Mouse (Mus musculus) intestine, postnatal 0 days (tissue): ENCODE results near the gene Trpm4. TPM values are rescaled to one million over a fixed set of nuclear protein-coding genes. Genes with fewer than 3 reads are reported as not detected.

Experiments used
- ATAC-seq: fragments of 200-750 bp; cut with Nextera tagmentation; 2 replicates; pipeline ENCODE4 v1.8.0; 2017; ENCODE audit warnings: mild to moderate bottlenecking, moderate TSS enrichment, moderate library complexity
- H3K27ac ChIP-seq: fragments of 300-500 bp; sonication (generic); 2 replicates; pipeline ENCODE4 v1.5.1; 2014; ENCODE audit warnings: mild to moderate bottlenecking, low read depth, low read length, moderate library complexity
- H3K27me3 ChIP-seq: fragments of 300-500 bp; sonication (generic); replicated peaks from 2 replicates; pipeline ENCODE4 v1.6.1; 2014; ENCODE audit warnings: low read length, mixed read lengths; ENCODE audit not compliant: control insufficient read depth, insufficient read depth
- H3K36me3 ChIP-seq: fragments of 300-500 bp; sonication (generic); 2 replicates; pipeline ENCODE4 v1.6.1; 2014; ENCODE audit warnings: mild to moderate bottlenecking, moderate library complexity; ENCODE audit not compliant: control insufficient read depth, insufficient read depth
- H3K4me1 ChIP-seq: fragments of 300-500 bp; sonication (generic); replicated peaks from 2 replicates; pipeline ENCODE4 v1.6.1; 2014; ENCODE audit warnings: antibody characterized with exemption, low read length, mixed read lengths; ENCODE audit not compliant: control insufficient read depth, insufficient read depth
- H3K4me2 ChIP-seq: fragments of 300-500 bp; sonication (generic); replicated peaks from 2 replicates; pipeline ENCODE4 v1.6.1; 2014; ENCODE audit warnings: low read depth, mild to moderate bottlenecking, moderate library complexity
- H3K4me3 ChIP-seq: fragments of 300-500 bp; sonication (generic); 2 replicates; pipeline ENCODE4 v1.5.1; 2014; ENCODE audit warnings: low read depth, low read length
- H3K9ac ChIP-seq: fragments of 300-500 bp; sonication (generic); 2 replicates; pipeline ENCODE4 v1.6.1; 2014; ENCODE audit warnings: mild to moderate bottlenecking, low read depth, low read length
- H3K9me3 ChIP-seq: fragments of 300-500 bp; sonication (generic); 2 replicates; pipeline ENCODE4 v1.6.1; 2016; ENCODE audit warnings: mixed run types; ENCODE audit not compliant: control insufficient read depth
- CTCF ChIP-seq: sonication (generic); IDR thresholded peaks from 2 replicates; pipeline ENCODE4 v1.5.1; 2016; ENCODE audit warnings: low read depth, mild to moderate bottlenecking, control low read depth, antibody characterized with exemption, moderate library complexity
- WGBS: fragments of 180-500 bp; shearing (Covaris S2); extraction: QIAGEN DNeasy Blood & Tissue Kit; methylation state at CpG from one replicate; pipeline ENCODE4 v1.1.7; 2014; 5-methylcytosine and 5-hydroxymethylcytosine counted together
- polyA plus RNA-seq: library from polyadenylated mRNA; unstranded; fragments of >200 nt; fragmentation: Nextera tagmentation; extraction: Ambion mirVana; gene quantifications from 2 replicates; pipeline ENCODE4 v1.2.1, GENCODE M21; 2015

Gene Trpm4
- polyA plus RNA-seq, 1 experiment from 2014 or later = 49.4 TPM

DNA sequence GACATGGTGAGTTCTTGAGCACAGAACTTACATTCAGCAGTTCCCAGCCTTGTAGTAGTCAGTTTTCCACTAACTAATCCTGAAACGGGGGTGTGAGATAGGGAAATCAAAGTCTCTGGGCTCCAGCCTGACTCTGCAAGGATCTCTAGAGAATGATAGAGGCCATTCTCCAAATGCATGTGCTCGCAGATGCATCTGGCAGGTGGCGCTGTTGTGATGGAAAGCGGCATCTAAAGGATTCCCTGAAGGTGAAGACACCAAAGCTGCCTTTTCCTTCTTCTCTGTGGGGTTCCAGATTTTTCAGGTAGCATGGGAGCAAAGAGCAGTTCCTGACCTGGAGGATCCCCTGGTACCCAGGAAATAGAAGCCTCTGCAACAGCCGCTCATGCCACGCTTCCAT lies 33.3 kb downstream of the Trpm4 start:
- Histone ChIP-seq H3K9me3 (no peaks in the 10 kb centered on the region), H3K4me1 (no peaks in the 10 kb centered on the region), H3K27ac (no peak overlapping the region), H3K4me3 (no peak overlapping the region), H3K27me3 (no peaks in the 10 kb centered on the region), H3K4me2 (0 out of 2 replicates have a peak overlapping the region, but pooled peaks have one; percentile 9), H3K9ac (no peak overlapping the region), H3K36me3 (peaks cover 27% of the 10 kb centered on the region)
- peak; percentile 33; the same call in 1 of the 2 replicates for ATAC-seq
- TF ChIP-seq CTCF = peak; percentile 83
- 9% methylated on average over 6 of the region's 6 CpGs for WGBS

GRCm38 (mm10) chr7:45299752-45300151 lies 33.8 kb downstream of the Trpm4 start:
- WGBS = 19% methylated on average over 5 of the region's 5 CpGs
- Histone ChIP-seq H3K27ac (no peak overlapping the region), H3K4me3 (no peak overlapping the region), H3K4me2 (no peak overlapping the region), H3K36me3 (peaks cover 24% of the 10 kb centered on the region), H3K27me3 (no peaks in the 10 kb centered on the region), H3K9me3 (no peaks in the 10 kb centered on the region), H3K9ac (no peak overlapping the region), H3K4me1 (no peaks in the 10 kb centered on the region)
- ATAC-seq = 0 out of 2 replicates have a peak, but pooled peaks have one; percentile 53
- peak; percentile 90 for TF ChIP-seq CTCF

DNA sequence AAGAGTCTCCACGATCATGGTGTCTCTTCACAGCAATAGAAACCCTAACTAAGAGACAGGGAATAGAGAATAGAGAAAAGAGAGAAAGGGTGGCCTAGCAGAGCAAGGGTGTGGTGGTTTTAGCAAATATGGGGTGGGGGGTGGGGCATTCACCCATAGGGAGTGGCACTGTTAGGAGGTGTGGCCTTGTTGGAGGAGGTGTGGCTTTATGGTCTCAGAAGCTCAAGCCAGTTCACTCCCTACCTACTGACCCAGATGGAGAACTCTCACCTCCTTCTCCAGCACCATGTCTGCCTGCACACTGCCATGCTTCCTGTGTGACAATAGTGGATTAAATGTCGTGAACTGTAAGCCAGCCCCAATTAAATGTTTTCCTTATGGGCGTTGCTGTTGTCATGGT lies 36.0 kb downstream of the Trpm4 start:
- H3K4me1 ChIP-seq = no peaks in the 10 kb centered on the region
- no peak for ATAC-seq
- no peaks in the 10 kb centered on the region for H3K9me3 ChIP-seq
- TF ChIP-seq CTCF = no peak
- H3K9ac ChIP-seq = no peak overlapping the region
- 54% methylated on average over 3 of the region's 3 CpGs for WGBS
- no peak overlapping the region for H3K4me3 ChIP-seq
- no peaks in the 10 kb centered on the region for H3K27me3 ChIP-seq
- no peak overlapping the region for H3K27ac ChIP-seq
- H3K36me3 ChIP-seq = peaks cover 2% of the 10 kb centered on the region; the same call in 1 of the 2 replicates
- no peak overlapping the region for H3K4me2 ChIP-seq

GRCm38 (mm10) chr7:45296626-45297025 lies 37.0 kb downstream of the Trpm4 start:
- no peak overlapping the region for H3K4me3 ChIP-seq
- WGBS = 79% methylated on average over 1 of the region's 1 CpGs
- H3K4me2 ChIP-seq = no peak overlapping the region
- no peaks in the 10 kb centered on the region for H3K36me3 ChIP-seq
- H3K27ac ChIP-seq = no peak overlapping the region
- H3K9me3 ChIP-seq = no peaks in the 10 kb centered on the region
- no peak for ATAC-seq
- H3K27me3 ChIP-seq = no peaks in the 10 kb centered on the region
- no peak overlapping the region for H3K9ac ChIP-seq
- TF ChIP-seq CTCF = no peak
- no peaks in the 10 kb centered on the region for H3K4me1 ChIP-seq

DNA sequence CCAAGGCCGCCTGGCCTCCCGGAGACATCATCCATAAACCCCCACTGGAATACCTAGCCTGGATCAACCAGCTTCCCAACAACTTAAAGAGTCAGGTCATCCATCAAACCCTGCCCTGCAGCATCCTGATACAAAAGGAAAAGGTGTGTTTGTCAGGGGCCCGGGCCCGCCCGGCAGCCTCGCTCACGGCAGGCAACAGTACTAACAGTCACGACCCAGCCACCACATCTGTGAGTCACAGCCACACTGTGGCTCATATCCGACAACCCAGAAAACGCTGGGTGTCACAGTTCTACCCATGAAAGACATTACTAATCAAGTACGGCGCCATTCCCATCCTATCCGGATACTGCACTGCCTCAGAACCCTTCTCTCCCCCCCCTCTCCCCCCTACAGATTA lies 47.1 kb downstream of the Trpm4 start:
- ATAC-seq = no peak
- no peaks in the 10 kb centered on the region for H3K4me1 ChIP-seq
- H3K36me3 ChIP-seq = no peaks in the 10 kb centered on the region
- no peaks in the 10 kb centered on the region for H3K9me3 ChIP-seq
- H3K4me3 ChIP-seq = no peak overlapping the region
- H3K27ac ChIP-seq = no peak overlapping the region
- H3K9ac ChIP-seq = no peak overlapping the region
- no peak overlapping the region for H3K4me2 ChIP-seq
- no peaks in the 10 kb centered on the region for H3K27me3 ChIP-seq
- no peak for TF ChIP-seq CTCF
- 81% methylated on average over 13 of the region's 13 CpGs for WGBS

- peak; percentile 86 for ATAC-seq
- peak within 1 kb of the TSS; percentile 89 for H3K4me2 ChIP-seq
- TF ChIP-seq CTCF = peak; percentile 96
- H3K4me3 ChIP-seq = peak within 1 kb of the TSS; percentile 55
- H3K27ac ChIP-seq = no peak within 1 kb of the TSS
- 7% methylated on average over 44 of the region's 44 CpGs for WGBS
- H3K4me1 ChIP-seq = no peaks in the 10 kb centered on the region
- H3K9ac ChIP-seq = peak within 1 kb of the TSS; percentile 54
- H3K36me3 ChIP-seq = no peaks in the 10 kb centered on the region
- no peaks in the 10 kb centered on the region for H3K9me3 ChIP-seq
- no peaks in the 10 kb centered on the region for H3K27me3 ChIP-seq
Measured at GRCm38 (mm10) chr7:45277136-45277760, 56.3 kb downstream of the Trpm4 start, which contains the start of gene Slc6a21. Gene Slc6a21 (plus strand): TSS chr7:45277513.
